18 mouse cellular contexts compared by ENCODE assay signal in genomic region chr10:68810958-68811357, GRCm38 (mm10).
DNase-seq lines count a peak whose midpoint lies in the region; ATAC-seq and TF ChIP-seq lines count a peak whose summit lies in the region.
"Had no signal": no experiment of that assay in that cellular context is flagged by ENCODE, and none has a peak within 500 bp of the region (broad histone marks: within the 10 kb centered on the region; RNA-seq: fewer than 3 reads in every experiment).

No protein-coding gene starts in this region.

- H3K4me2 ChIP-seq in CH12.LX (ENCODE audit: insufficient read depth, low read depth, poor library complexity, severe bottlenecking) = no peak overlapping the region
- no peak overlapping the region for H3K4me2 ChIP-seq in embryonic facial prominence, embryonic 14.5 days (ENCODE audit: low read depth, low read length)
- no peak overlapping the region for H3K4me2 ChIP-seq in hindbrain, embryonic 13.5 days
- H3K4me2 ChIP-seq: embryonic facial prominence, embryonic 15.5 days; forebrain, embryonic 15.5 days; neural tube, embryonic 12.5 days had no signal

- peaks cover 3% of the 10 kb centered on the region for H3K9me3 ChIP-seq in CH12.LX (replicated peaks; ENCODE audit: low read length)
- H3K9me3 ChIP-seq in embryonic facial prominence, embryonic 14.5 days (ENCODE audit: control insufficient read depth, low read length) = 0 out of 2 replicates have a peak, but pooled peaks cover 5% of the 10 kb centered on the region
- no peaks in the 10 kb centered on the region for H3K9me3 ChIP-seq in hindbrain, embryonic 13.5 days
- H3K9me3 ChIP-seq: embryonic facial prominence, embryonic 15.5 days; forebrain, embryonic 15.5 days; heart, embryonic 10.5 days; midbrain, embryonic 10.5 days; neural tube, embryonic 12.5 days had no signal

- no peak overlapping the region for H3K27ac ChIP-seq in layer of hippocampus, adult 2 months
- H3K27ac ChIP-seq in CH12.LX (ENCODE audit: insufficient read depth, low read depth) = no peak overlapping the region
- H3K27ac ChIP-seq in embryonic facial prominence, embryonic 14.5 days (replicated peaks; ENCODE audit: low read depth, low read length) = no peak overlapping the region
- no peak overlapping the region for H3K27ac ChIP-seq in hindbrain, embryonic 13.5 days
- H3K27ac ChIP-seq: embryonic facial prominence, embryonic 15.5 days; forebrain, embryonic 15.5 days; heart, embryonic 10.5 days; midbrain, embryonic 10.5 days; neural tube, embryonic 12.5 days had no signal

- ATAC-seq in embryonic facial prominence, embryonic 14.5 days (ENCODE audit: low read depth) = no peak
- no peak for ATAC-seq in hindbrain, embryonic 13.5 days (ENCODE audit: low FRiP score)
- ATAC-seq: forebrain, embryonic 15.5 days; lung, postnatal 0 days had no signal

- TF ChIP-seq RAD21 in CH12.LX (IDR thresholded peaks at IDR 0.05; ENCODE audit: low read depth, low read length) = peak; percentile 11

- H3K4me1 ChIP-seq in CH12.LX (ENCODE audit: control insufficient read depth in 1 of 2, insufficient read depth in 2 of 2) = no peaks in the 10 kb centered on the region
- H3K4me1 ChIP-seq in embryonic facial prominence, embryonic 14.5 days (ENCODE audit: control insufficient read depth, insufficient read depth, low read length) = 0 out of 2 replicates have a peak, but pooled peaks cover 4% of the 10 kb centered on the region
- H3K4me1 ChIP-seq in hindbrain, embryonic 13.5 days (replicated peaks) = no peaks in the 10 kb centered on the region
- H3K4me1 ChIP-seq: embryonic facial prominence, embryonic 15.5 days; forebrain, embryonic 15.5 days; heart, embryonic 10.5 days; midbrain, embryonic 10.5 days; neural tube, embryonic 12.5 days had no signal

- H3K36me3 ChIP-seq in CH12.LX (replicated peaks in 1 of 2; ENCODE audit: control insufficient read depth in 1 of 2, insufficient read depth in 1 of 2, low read length in 1 of 2) = no peaks in the 10 kb centered on the region
- H3K36me3 ChIP-seq in embryonic facial prominence, embryonic 14.5 days (ENCODE audit: control insufficient read depth, insufficient read depth, low read length) = no peaks in the 10 kb centered on the region
- H3K36me3 ChIP-seq in hindbrain, embryonic 13.5 days = no peaks in the 10 kb centered on the region
- H3K36me3 ChIP-seq: embryonic facial prominence, embryonic 15.5 days; forebrain, embryonic 15.5 days; heart, embryonic 10.5 days; midbrain, embryonic 10.5 days; neural tube, embryonic 12.5 days had no signal

- 78% methylated on average over 5 of the region's 5 CpGs for WGBS in embryonic facial prominence, embryonic 14.5 days
- WGBS in hindbrain, embryonic 13.5 days = 86% methylated on average over 5 of the region's 5 CpGs

- H3K79me2 ChIP-seq in CH12.LX (replicated peaks; ENCODE audit: control insufficient read depth, extremely low read depth, insufficient read depth, poor library complexity, severe bottlenecking) = no peaks in the 10 kb centered on the region

- TF ChIP-seq CTCF in layer of hippocampus, adult 2 months (conservative IDR thresholded peaks at IDR 0.05) = peak; percentile 37
- TF ChIP-seq CTCF in CH12.LX (conservative IDR thresholded peaks at IDR 0.05 in 1 of 2, IDR thresholded peaks at IDR 0.05 in 1 of 2; ENCODE audit: low read depth in 2 of 2, low read length in 2 of 2) = peak in 1 of 2 experiments; percentile 40; a peak in 2 of 4 replicates

- dilution Hi-C loops in CH12.LX (cut with MboI; ENCODE audit: extremely low pct_ligation_motif_present, extremely low pct_unique_long_range_greater_than_20kb, low sequenced_read_pairs) = no loop called here

- TF ChIP-seq EP300 in CH12.LX (IDR thresholded peaks at IDR 0.05; ENCODE audit: low read length) = no peak

- in situ Hi-C loops in CH12.LX (cut with MboI; ENCODE audit: low pct_ligation_motif_present, low pct_unique_long_range_greater_than_20kb, low sequenced_read_pairs) = no loop called here

- H3K4me3 ChIP-seq in layer of hippocampus, adult 2 months = no peak overlapping the region
- H3K4me3 ChIP-seq in CH12.LX (replicated peaks in 1 of 3; ENCODE audit: low read depth in 2 of 3, low read length in 2 of 3, poor library complexity in 1 of 3) = no peak overlapping the region
- no peak overlapping the region for H3K4me3 ChIP-seq in embryonic facial prominence, embryonic 14.5 days (ENCODE audit: low read depth, low read length)
- H3K4me3 ChIP-seq in hindbrain, embryonic 13.5 days = no peak overlapping the region
- H3K4me3 ChIP-seq: embryonic facial prominence, embryonic 15.5 days; forebrain, embryonic 15.5 days; heart, embryonic 10.5 days; midbrain, embryonic 10.5 days; neural tube, embryonic 12.5 days had no signal

- TF ChIP-seq POLR2A in CH12.LX (IDR thresholded peaks at IDR 0.05; ENCODE audit: low read depth, low read length) = no peak

- DNase-seq in layer of hippocampus, adult 2 months (ENCODE audit: low spot score in 2 of 2) = no peak
- DNase-seq in layer of hippocampus, adult 9-11 months = no peak
- DNase-seq in 416B (ENCODE audit: low read depth) (peak; percentile 1), CH12.LX (ENCODE audit: extremely low read depth) (no peak)
- peak; percentile 32 for DNase-seq in embryonic facial prominence, embryonic 14.5 days (ENCODE audit: low spot score)
- DNase-seq in adrenal gland, adult (ENCODE audit: inconsistent age in 2 of 2, low spot score in 1 of 2) = no peak
- DNase-seq in ovary, adult 18-20 months (ENCODE audit: low spot score) = no peak
- DNase-seq: cerebellum, postnatal 25 days; gastrocnemius, postnatal 10 days; kidney, adult 8-10 months; thymus, postnatal 25 days had no signal

- H3K27me3 ChIP-seq in CH12.LX (replicated peaks) = no peaks in the 10 kb centered on the region
- H3K27me3 ChIP-seq in embryonic facial prominence, embryonic 14.5 days (replicated peaks; ENCODE audit: control insufficient read depth, insufficient read depth, low read length) = no peaks in the 10 kb centered on the region
- H3K27me3 ChIP-seq in hindbrain, embryonic 13.5 days = no peaks in the 10 kb centered on the region
- H3K27me3 ChIP-seq: embryonic facial prominence, embryonic 15.5 days; forebrain, embryonic 15.5 days; neural tube, embryonic 12.5 days had no signal

- no peak overlapping the region for H3K9ac ChIP-seq in CH12.LX (ENCODE audit: insufficient read depth, low read depth)
- H3K9ac ChIP-seq in embryonic facial prominence, embryonic 14.5 days (ENCODE audit: low read depth, low read length) = no peak overlapping the region
- H3K9ac ChIP-seq in hindbrain, embryonic 13.5 days = no peak overlapping the region
- H3K9ac ChIP-seq: embryonic facial prominence, embryonic 15.5 days; forebrain, embryonic 15.5 days; neural tube, embryonic 12.5 days had no signal

TF ChIP-seq in CH12.LX, 34 proteins besides CTCF, POLR2A, EP300 and RAD21:
- TF ChIP-seq TBP (conservative IDR thresholded peaks at IDR 0.05; ENCODE audit: low read depth, low read length) (no peak), IRF4 (IDR thresholded peaks at IDR 0.05; ENCODE audit: low read depth, low read length) (no peak), ELF1 (IDR thresholded peaks at IDR 0.05; ENCODE audit: low read depth, low read length) (no peak), JUND (conservative IDR thresholded peaks at IDR 0.05; ENCODE audit: low read depth, low read length) (no peak), USF1 (IDR thresholded peaks at IDR 0.05; ENCODE audit: low read depth, low read length) (no peak), SMC3 (IDR thresholded peaks at IDR 0.05; ENCODE audit: low read depth, low read length) (peak; percentile 25; the same call in 1 of the 2 replicates)

Comparison
In these comparisons a context has a peak if more than half of its experiments do, and no peak if none do; other contexts are left out.
1. DNase-seq: peak in 416B (single experiment) and embryonic facial prominence, embryonic 14.5 days (single experiment); none in layer of hippocampus, adult 2 months (0 of 2), layer of hippocampus, adult 9-11 months (single experiment), CH12.LX (single experiment), adrenal gland, adult (0 of 2) and ovary, adult 18-20 months (single experiment).